Mouse (Mus musculus): ENCODE measurements around the gene Alpl. TPM values are rescaled to one million over a fixed set of nuclear protein-coding genes. Genes with fewer than 3 reads are reported as not detected.

The Alpl gene
- total RNA-seq, 2 experiments from 2014 or later, result 8.0 to 8.8 TPM

GRCm38 (mm10) chr4:137748726-137749125 is 47.5 kb downstream of the Alpl start:
- intact Hi-C loops (cut with DNase I), result no loop called here
- no peak for DNase-seq (ENCODE audit: low spot score in 2 of 2)

- intact Hi-C loops (cut with DNase I), result no loop called here
- no peak for DNase-seq (ENCODE audit: low spot score in 2 of 2)
Observed at GRCm38 (mm10) chr4:137747590-137747989, 48.6 kb downstream of the Alpl start.

GRCm38 (mm10) chr4:137747091-137747490 is 49.1 kb downstream of the Alpl start:
- no peak for DNase-seq (ENCODE audit: low spot score in 2 of 2)
- intact Hi-C loops (cut with DNase I), result no loop called here

GRCm38 (mm10) chr4:137744433-137744918 is 51.7 kb downstream of the Alpl start:
- DNase-seq (ENCODE audit: low spot score in 2 of 2), result no peak

GRCm38 (mm10) chr4:137743791-137744190 is 52.4 kb downstream of the Alpl start:
- no peak for DNase-seq (ENCODE audit: low spot score in 2 of 2)
- intact Hi-C loops (cut with DNase I), result no loop called here

More at GRCm38 (mm10) chr4:137744433-137744918, 51.7 kb downstream of the Alpl start:
- intact Hi-C loops (cut with DNase I), result no loop called here

- intact Hi-C loops (cut with DNase I), result no loop called here
- DNase-seq (ENCODE audit: low spot score in 2 of 2), result no peak
Observed at GRCm38 (mm10) chr4:137740350-137740749, 55.8 kb downstream of the Alpl start.

GRCm38 (mm10) chr4:137739151-137739923 is 56.8 kb downstream of the Alpl start:
- peak in 1 of 2 experiments; percentile 54 for DNase-seq (ENCODE audit: low spot score in 2 of 2)
- intact Hi-C loops (cut with DNase I), result loop anchor here (10.0 kb wide), 1 partner anchor 215 kb away; no protein-coding TSS in a partner anchor

- intact Hi-C loops (cut with DNase I), result loop anchor here (10.0 kb wide), 1 partner anchor 217 kb away; no protein-coding TSS in a partner anchor
- no peak for DNase-seq (ENCODE audit: low spot score in 2 of 2)
Observed at GRCm38 (mm10) chr4:137737760-137738159, 58.4 kb downstream of the Alpl start.

GRCm38 (mm10) chr4:137736220-137736701 is 59.9 kb downstream of the Alpl start:
- intact Hi-C loops (cut with DNase I), result loop anchor here (10.0 kb wide), 1 partner anchor 219 kb away; no protein-coding TSS in a partner anchor
- DNase-seq (ENCODE audit: low spot score in 2 of 2), result no peak

GRCm38 (mm10) chr4:137733459-137733858 is 62.7 kb downstream of the Alpl start:
- DNase-seq (ENCODE audit: low spot score in 2 of 2), result no peak
- intact Hi-C loops (cut with DNase I), result loop anchor here (5.0 to 10.0 kb wide), 2 partner anchors 104 to 221 kb away; no protein-coding TSS in a partner anchor

- no peak for DNase-seq (ENCODE audit: low spot score in 2 of 2)
- intact Hi-C loops (cut with DNase I), result loop anchor here (5.0 to 10.0 kb wide), 2 partner anchors 104 to 222 kb away; no protein-coding TSS in a partner anchor
Observed at GRCm38 (mm10) chr4:137732962-137733361, 63.2 kb downstream of the Alpl start.

- no peak for DNase-seq (ENCODE audit: low spot score in 2 of 2)
- intact Hi-C loops (cut with DNase I), result loop anchor here (5.0 to 10.0 kb wide), 2 partner anchors 105 to 222 kb away; no protein-coding TSS in a partner anchor
Observed at GRCm38 (mm10) chr4:137732361-137732760, 63.8 kb downstream of the Alpl start.

GRCm38 (mm10) chr4:137731891-137732290 is 64.3 kb downstream of the Alpl start:
- DNase-seq (ENCODE audit: low spot score in 2 of 2), result no peak
- intact Hi-C loops (cut with DNase I), result loop anchor here (5.0 to 10.0 kb wide), 2 partner anchors 105 to 223 kb away; no protein-coding TSS in a partner anchor

- intact Hi-C loops (cut with DNase I), result loop anchor here (1.0 to 10.0 kb wide), 3 partner anchors 66 to 224 kb away; partner anchors contain the start of gene Alpl
- DNase-seq (ENCODE audit: low spot score in 2 of 2), result no peak
Observed at GRCm38 (mm10) chr4:137730757-137731156, 65.4 kb downstream of the Alpl start.

GRCm38 (mm10) chr4:137730134-137730533 is 66.0 kb downstream of the Alpl start:
- intact Hi-C loops (cut with DNase I), result loop anchor here (1.0 to 10.0 kb wide), 3 partner anchors 66 to 225 kb away; partner anchors contain the start of gene Alpl
- peak; percentile 89 to 92 for DNase-seq (ENCODE audit: low spot score in 2 of 2)

GRCm38 (mm10) chr4:137729155-137729855 is 66.9 kb downstream of the Alpl start:
- intact Hi-C loops (cut with DNase I), result no loop called here
- no peak for DNase-seq (ENCODE audit: low spot score in 2 of 2)

GRCm38 (mm10) chr4:137728399-137729154 is 67.6 kb downstream of the Alpl start:
- intact Hi-C loops (cut with DNase I), result no loop called here
- DNase-seq (ENCODE audit: low spot score in 2 of 2), result no peak

- DNase-seq (ENCODE audit: low spot score in 2 of 2), result no peak
- intact Hi-C loops (cut with DNase I), result no loop called here
Observed at GRCm38 (mm10) chr4:137727506-137728187, 68.5 kb downstream of the Alpl start.
